Mouse (Mus musculus) midbrain, postnatal 0 days (tissue): Measurements from ENCODE around the gene Tm7sf3. TPM values are rescaled to one million over a fixed set of nuclear protein-coding genes. Genes with fewer than 3 reads are reported as not detected.
A peak's percentile ranks its signal among the peaks of the same experiment; 100 is the strongest.

ENCODE experiments used
- ATAC-seq: fragments of 200-750 bp; cut with Nextera tagmentation; 2 replicates; pipeline ENCODE4 v1.8.0; 2017; ENCODE audit warnings: moderate number of reproducible peaks, mild to moderate bottlenecking, moderate TSS enrichment, moderate library complexity; ENCODE audit not compliant: low FRiP score
- DNase-seq: peaks from one replicate; pipeline ENCODE4 v3.0.0-alpha.2; 2015; ENCODE audit warnings: low spot score
- H3K27ac ChIP-seq: fragments of 300-500 bp; sonication (generic); 2 replicates; pipeline ENCODE4 v1.5.1; 2014; ENCODE audit warnings: low read depth, mild to moderate bottlenecking, low read length, mixed read lengths
- H3K27me3 ChIP-seq: fragments of 300-500 bp; sonication (generic); 2 replicates; pipeline ENCODE4 v1.6.1; 2014; ENCODE audit warnings: low read length, control low read depth, mixed read lengths; ENCODE audit not compliant: insufficient read depth
- H3K36me3 ChIP-seq: fragments of 300-500 bp; sonication (generic); 2 replicates; pipeline ENCODE4 v1.6.1; 2014; ENCODE audit warnings: low read length, control low read depth, mixed read lengths; ENCODE audit not compliant: insufficient read depth
- H3K4me1 ChIP-seq: fragments of 300-500 bp; sonication (generic); 2 replicates; pipeline ENCODE4 v1.6.1; 2014; ENCODE audit warnings: mild to moderate bottlenecking, control low read depth, antibody characterized with exemption, low read length, mixed read lengths; ENCODE audit not compliant: insufficient read depth
- H3K4me2 ChIP-seq: fragments of 300-500 bp; sonication (generic); 2 replicates; pipeline ENCODE4 v1.6.1; 2014; ENCODE audit warnings: low read depth, mild to moderate bottlenecking, low read length, mixed read lengths; ENCODE audit not compliant: poor library complexity, severe bottlenecking
- H3K4me3 ChIP-seq: fragments of 300-500 bp; sonication (generic); 2 replicates; pipeline ENCODE4 v1.5.1; 2014; ENCODE audit warnings: low read depth, mild to moderate bottlenecking, low read length, moderate library complexity
- H3K9ac ChIP-seq: fragments of 300-500 bp; sonication (generic); replicated peaks from 2 replicates; pipeline ENCODE4 v1.6.1; 2014; ENCODE audit warnings: mild to moderate bottlenecking, low read length, moderate library complexity, mixed read lengths; ENCODE audit not compliant: poor library complexity, severe bottlenecking
- H3K9me3 ChIP-seq: fragments of 300-500 bp; sonication (generic); 2 replicates; pipeline ENCODE4 v1.6.1; 2016; ENCODE audit warnings: low read length, control low read depth
- CTCF ChIP-seq: IDR thresholded peaks from 2 replicates; pipeline ENCODE4 v1.5.1; 2016; ENCODE audit warnings: antibody characterized with exemption, mild to moderate bottlenecking
- WGBS: fragments of 180-500 bp; shearing (Covaris S2); extraction: QIAGEN DNeasy Blood & Tissue Kit; methylation state at CpG from one replicate; pipeline ENCODE4 v1.1.7; 2014; 5-methylcytosine and 5-hydroxymethylcytosine counted together
- polyA plus RNA-seq: library from polyadenylated mRNA; unstranded; fragments of >200 nt; fragmentation: Nextera tagmentation; extraction: Ambion mirVana; gene quantifications from 2 replicates; pipeline ENCODE4 v1.2.1, GENCODE M21; 2015
- total RNA-seq: library from RNA; depleted of rRNA; stranded (reverse); fragments of >200 nt; gene quantifications from 2 replicates; pipeline ENCODE4 v1.2.3, GENCODE M21; 2014

Gene Tm7sf3
- total and polyA plus RNA-seq, 2 experiments from 2014 or later: 38.3 to 44.3 TPM

DNA sequence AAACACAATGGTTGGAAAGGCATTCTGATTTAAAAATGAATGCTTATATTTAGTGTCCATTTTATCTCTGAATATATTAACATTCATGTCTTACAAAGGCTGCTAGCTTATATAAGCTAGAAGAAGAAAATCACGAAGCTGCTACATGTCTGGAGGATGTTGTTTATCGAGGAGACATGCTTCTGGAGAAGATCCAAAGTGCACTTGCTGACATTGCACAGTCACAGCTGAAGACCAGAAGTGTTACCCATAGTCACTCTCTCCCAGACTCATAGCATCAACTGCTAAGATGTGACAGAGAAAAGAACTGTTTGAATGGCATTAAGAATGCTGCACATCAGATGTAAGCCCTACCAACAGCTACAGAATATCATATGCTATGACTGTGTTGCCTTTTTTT is 7.4 kb upstream of the Tm7sf3 start:
- Histone ChIP-seq H3K4me3 (no peak overlapping the region), H3K9me3 (no peaks in the 10 kb centered on the region), H3K27ac (no peak overlapping the region), H3K4me2 (no peak overlapping the region), H3K36me3 (no peaks in the 10 kb centered on the region), H3K27me3 (no peaks in the 10 kb centered on the region), H3K9ac (no peak overlapping the region), H3K4me1 (no peaks in the 10 kb centered on the region)
- ATAC-seq (no peak), DNase-seq (no peak)
- 93% methylated on average over 2 of the region's 2 CpGs for WGBS
- no peak for TF ChIP-seq CTCF

- H3K9ac ChIP-seq: peak overlapping the region; percentile 81
- peak overlapping the region; percentile 79; the same call in 1 of the 2 replicates for H3K27ac ChIP-seq
- ATAC-seq (no peak), DNase-seq (no peak)
- H3K36me3 ChIP-seq: no peaks in the 10 kb centered on the region
- peak overlapping the region; percentile 84 for H3K4me2 ChIP-seq
- H3K4me3 ChIP-seq: peak overlapping the region; percentile 83
- H3K27me3 ChIP-seq: no peaks in the 10 kb centered on the region
- no peaks in the 10 kb centered on the region; the same call in 1 of the 2 replicates for H3K4me1 ChIP-seq
- H3K9me3 ChIP-seq: no peaks in the 10 kb centered on the region
- TF ChIP-seq CTCF: no peak
- WGBS: 43% methylated on average over 11 of the region's 11 CpGs
Observed at GRCm38 (mm10) chr6:146643184-146643570, 553 bp upstream of the Tm7sf3 start.

GRCm38 (mm10) chr6:146641621-146642210 is 908 bp downstream of the Tm7sf3 start:
- Histone ChIP-seq H3K4me2 (peak overlapping the region; percentile 48), H3K9me3 (no peaks in the 10 kb centered on the region), H3K4me3 (peak overlapping the region; percentile 83), H3K36me3 (no peaks in the 10 kb centered on the region), H3K9ac (peak overlapping the region; percentile 5; the same call in 1 of the 2 replicates), H3K27ac (no peak overlapping the region), H3K4me1 (no peaks in the 10 kb centered on the region; the same call in 1 of the 2 replicates), H3K27me3 (no peaks in the 10 kb centered on the region)
- ATAC-seq (0 out of 2 replicates have a peak, but pooled peaks have one; percentile 4), DNase-seq (no peak)
- TF ChIP-seq CTCF: no peak
- 70% methylated on average over 11 of the region's 11 CpGs for WGBS

DNA sequence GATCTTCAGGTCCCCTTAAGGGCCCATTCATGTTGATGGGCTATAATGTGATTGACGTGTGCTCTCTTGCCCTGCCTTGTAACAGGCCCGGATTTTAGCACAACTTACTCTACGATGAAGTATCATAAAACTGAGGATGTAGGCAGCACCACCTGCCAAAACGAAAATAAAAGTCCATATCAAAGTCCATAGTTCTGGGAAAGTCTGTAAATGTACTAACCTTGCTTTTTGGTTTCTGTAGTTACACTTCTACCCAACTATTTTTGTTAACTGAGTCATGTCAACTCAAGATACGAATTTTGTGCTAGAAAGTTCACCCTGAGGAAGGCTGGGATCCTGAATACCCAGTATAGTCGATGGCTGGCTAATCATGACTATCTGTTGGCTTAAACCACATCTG is 1.6 kb downstream of the Tm7sf3 start:
- WGBS: 89% methylated on average over 6 of the region's 6 CpGs
- Histone ChIP-seq H3K4me1 (no peaks in the 10 kb centered on the region; the same call in 1 of the 2 replicates), H3K4me3 (no peak overlapping the region), H3K36me3 (no peaks in the 10 kb centered on the region), H3K4me2 (no peak overlapping the region), H3K27me3 (no peaks in the 10 kb centered on the region), H3K9ac (no peak overlapping the region), H3K9me3 (no peaks in the 10 kb centered on the region), H3K27ac (no peak overlapping the region)
- TF ChIP-seq CTCF: no peak
- ATAC-seq (no peak), DNase-seq (no peak)

DNA sequence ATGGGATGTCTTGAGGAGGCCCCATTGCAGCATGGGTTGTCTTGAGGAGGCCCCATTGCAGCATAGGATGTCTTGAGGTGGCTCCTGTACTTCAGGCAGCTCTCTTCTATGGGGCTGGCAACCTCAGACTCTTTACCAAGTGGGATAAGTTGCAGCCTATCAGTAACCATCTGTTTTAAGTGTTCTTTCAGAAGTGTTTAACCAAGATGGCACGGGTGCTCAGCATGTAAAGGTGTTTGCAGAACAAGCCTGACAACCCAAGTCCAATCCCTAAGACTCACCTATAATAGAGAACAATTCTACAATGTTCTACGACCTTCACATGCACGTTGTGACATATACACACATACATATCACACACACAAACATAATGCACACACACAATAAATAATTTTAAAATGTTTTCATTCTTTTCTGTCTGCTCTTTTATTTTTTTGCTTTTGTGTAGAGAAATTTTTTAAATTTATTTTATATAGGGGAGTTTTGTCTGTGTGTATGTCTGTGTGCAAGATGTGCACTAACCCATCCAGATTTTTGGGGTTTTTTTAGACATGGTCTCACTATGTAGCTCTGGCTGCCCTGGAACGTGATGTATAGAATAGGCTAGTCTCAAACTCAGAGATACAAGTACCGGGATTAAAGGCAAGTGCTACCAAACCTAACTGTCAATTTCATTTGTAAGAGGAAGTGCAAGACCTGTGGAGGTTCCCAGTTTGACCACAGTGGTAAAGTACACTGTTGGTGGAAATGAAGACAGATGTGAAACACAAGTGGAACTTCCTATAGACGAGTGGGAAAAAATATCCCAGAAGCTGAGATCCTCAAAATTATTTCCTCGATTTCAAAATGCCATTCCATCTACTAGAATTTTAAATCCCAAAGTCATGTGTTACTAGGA is 2.3 kb downstream of the Tm7sf3 start:
- H3K4me1 ChIP-seq: no peaks in the 10 kb centered on the region; the same call in 1 of the 2 replicates
- H3K27me3 ChIP-seq: no peaks in the 10 kb centered on the region
- H3K9me3 ChIP-seq: no peaks in the 10 kb centered on the region
- no peak overlapping the region for H3K4me3 ChIP-seq
- no peak for TF ChIP-seq CTCF
- ATAC-seq: no peak
- no peak overlapping the region for H3K9ac ChIP-seq
- H3K36me3 ChIP-seq: no peaks in the 10 kb centered on the region
- no peak overlapping the region for H3K27ac ChIP-seq
- no peak for DNase-seq
- H3K4me2 ChIP-seq: no peak overlapping the region
- WGBS: 89% methylated on average over 7 of the region's 7 CpGs

GRCm38 (mm10) chr6:146636482-146636881 is 6.1 kb downstream of the Tm7sf3 start:
- Histone ChIP-seq H3K9me3 (no peaks in the 10 kb centered on the region), H3K4me3 (no peak overlapping the region), H3K4me1 (peaks cover 3% of the 10 kb centered on the region; the same call in 1 of the 2 replicates), H3K4me2 (no peak overlapping the region), H3K36me3 (no peaks in the 10 kb centered on the region), H3K27ac (no peak overlapping the region), H3K27me3 (no peaks in the 10 kb centered on the region), H3K9ac (no peak overlapping the region)
- 92% methylated on average over 5 of the region's 5 CpGs for WGBS
- no peak for DNase-seq
- TF ChIP-seq CTCF: no peak
- ATAC-seq: no peak
